Mouse (Mus musculus) ovary, postnatal 10 days (tissue): ENCODE measurements at regions not wholly inside any gene's neighbourhood (a gene's known extent, or its start where the extent isn't known, plus 50 kb on each side); places are given as distances from the start of the nearest gene placed in this dataset.
"Not testable (repeated sequence)": the region's sequence is repeated elsewhere in the genome, so short reads cannot be mapped to it uniquely, and the experiment has no call there.

Source experiments
- DNase-seq: peaks from one replicate; pipeline ENCODE4 v3.0.0; 2022; ENCODE audit warnings: low spot score

DNA sequence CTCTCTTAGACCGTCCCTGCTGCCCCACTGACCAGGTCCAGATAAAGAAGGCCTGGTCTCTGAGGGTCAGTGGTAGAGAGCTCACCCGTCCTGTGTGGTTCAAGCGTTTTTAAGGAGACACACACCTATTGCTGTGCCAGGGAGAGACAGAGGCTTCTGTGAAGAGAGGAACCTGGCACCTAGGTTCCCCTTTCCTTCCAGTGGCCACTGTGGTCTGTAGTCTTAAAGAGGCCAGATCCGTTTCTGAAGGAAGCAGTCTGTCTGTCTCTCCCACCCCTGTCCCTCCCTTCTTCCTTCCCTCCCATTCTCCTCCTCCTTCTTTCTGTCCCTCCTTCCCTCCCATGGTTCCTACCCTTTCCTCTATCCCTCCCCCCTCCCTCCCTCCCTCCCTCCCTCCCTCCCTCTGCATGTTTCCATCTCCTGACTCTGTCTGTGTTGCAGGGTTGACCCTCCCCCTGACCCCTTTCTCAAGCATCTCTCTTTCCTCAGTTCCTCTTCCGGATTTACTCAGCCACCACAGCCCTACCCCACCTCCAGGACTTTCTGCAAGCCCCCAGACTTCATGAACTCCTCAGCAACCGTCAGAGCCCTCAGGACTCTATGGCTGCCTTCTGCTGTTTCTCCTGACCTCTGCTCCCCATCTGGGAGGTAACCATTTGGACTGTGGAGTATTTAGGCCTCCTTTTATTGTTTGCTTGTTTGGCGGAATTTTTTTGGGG lies 100.1 kb upstream of the Ubl3 start:
- no peak for DNase-seq

DNA sequence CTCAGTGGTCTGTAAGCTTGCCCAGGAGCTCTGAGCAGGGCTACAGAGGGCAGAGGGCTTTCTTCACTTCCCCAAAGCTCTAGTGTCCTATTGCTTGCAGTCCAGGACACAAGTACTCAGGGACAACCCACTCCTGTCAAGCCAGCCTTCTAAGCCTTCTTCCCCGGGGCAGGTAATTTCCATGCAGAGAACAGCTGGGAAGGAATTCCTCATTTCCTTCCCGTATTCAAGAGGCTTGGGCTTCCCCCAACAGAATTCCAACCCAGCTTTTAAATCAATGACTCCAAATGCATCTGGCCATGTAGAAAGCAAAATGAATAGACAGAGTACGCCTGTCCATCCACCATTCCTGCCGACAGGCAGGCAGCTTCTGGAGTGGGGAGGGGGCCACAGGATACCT lies 99.1 kb upstream of the Ubl3 start:
- DNase-seq, result no peak

DNA sequence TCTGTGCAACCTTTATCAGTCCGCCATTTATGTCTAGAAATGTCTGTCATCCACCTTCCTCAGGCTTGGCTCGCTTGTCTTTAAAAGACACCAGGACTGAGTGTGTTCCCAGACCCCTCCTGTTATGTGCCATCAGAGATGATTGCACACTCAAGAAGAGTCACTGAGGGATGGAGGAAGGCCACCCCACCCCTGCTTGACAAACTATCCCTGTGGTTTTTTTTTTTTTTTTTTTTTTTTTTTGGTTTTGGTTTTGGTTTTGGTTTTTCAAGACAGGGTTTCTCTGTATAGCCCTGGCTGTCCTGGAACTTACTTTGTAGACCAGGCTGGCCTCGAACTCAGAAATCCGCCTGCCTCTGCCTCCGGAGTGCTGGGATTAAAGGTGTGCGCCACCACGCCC lies 97.0 kb upstream of the Ubl3 start:
- not testable (repeated sequence) for DNase-seq

DNA sequence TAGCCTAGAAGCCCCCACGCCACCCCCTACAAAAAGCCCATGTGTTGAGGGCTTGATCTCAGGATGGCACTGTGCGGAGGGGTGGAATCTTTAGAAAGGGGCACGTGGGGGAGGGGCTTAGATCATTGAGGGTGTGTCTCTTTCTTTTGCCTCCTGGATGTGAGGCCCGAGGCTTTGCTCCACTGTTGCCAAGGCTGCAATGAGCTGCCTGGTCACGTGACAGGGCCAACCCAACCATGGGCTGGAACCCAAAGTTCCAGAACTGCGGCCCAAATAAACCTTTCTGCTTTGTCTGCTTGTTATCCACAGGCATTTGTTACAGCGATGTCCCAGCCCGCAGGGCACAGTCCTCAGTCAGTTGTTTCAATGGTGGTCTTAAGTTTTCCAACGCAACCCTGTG lies 96.5 kb upstream of the Ubl3 start:
- no peak for DNase-seq

GRCm38 (mm10) chr5:148647644-148648043 lies 95.1 kb upstream of the Ubl3 start:
- no peak for DNase-seq

DNA sequence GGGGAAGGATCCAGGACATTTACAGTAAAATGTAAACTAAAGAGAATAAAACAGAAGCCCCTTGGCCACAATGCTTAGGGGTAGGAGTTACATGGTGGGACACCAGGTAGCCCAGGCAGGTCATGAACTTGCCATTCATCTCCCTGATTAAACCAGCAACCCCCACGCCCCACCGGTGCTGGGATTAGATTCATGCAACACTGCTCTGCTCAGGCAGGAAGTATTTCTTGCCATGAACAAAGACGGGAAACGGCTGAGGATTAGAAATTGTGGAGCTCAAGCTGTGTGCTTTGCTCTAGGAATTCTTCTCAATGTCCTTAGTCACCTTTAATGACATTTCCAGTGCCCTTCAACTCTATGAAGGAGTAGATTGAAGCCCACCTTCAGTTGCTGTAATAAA lies 93.2 kb upstream of the Ubl3 start:
- no peak for DNase-seq

DNA sequence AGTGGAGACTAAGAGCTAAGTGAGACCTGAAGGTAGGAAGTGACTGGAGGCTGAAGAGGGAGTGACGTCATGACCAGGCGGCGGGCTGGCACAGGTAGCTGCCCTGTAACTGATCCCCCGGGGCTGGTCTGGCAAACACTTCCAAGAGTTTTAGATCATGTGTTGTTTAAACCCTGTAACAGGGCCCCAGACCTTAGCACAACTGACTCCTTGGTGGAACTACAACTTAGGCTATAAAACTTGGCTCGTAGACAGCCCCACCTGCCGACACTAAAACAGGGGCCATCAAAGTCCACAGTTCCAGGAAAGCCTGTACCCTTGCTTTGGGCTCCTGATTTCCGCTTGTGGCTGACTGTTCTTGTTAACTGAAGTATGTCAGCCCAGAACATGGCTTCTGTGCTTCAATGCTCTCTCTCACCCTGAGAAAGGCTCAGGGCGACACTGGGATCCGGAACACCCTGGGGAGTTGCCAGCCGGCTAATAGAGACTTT lies 92.6 kb upstream of the Ubl3 start:
- no peak for DNase-seq

DNA sequence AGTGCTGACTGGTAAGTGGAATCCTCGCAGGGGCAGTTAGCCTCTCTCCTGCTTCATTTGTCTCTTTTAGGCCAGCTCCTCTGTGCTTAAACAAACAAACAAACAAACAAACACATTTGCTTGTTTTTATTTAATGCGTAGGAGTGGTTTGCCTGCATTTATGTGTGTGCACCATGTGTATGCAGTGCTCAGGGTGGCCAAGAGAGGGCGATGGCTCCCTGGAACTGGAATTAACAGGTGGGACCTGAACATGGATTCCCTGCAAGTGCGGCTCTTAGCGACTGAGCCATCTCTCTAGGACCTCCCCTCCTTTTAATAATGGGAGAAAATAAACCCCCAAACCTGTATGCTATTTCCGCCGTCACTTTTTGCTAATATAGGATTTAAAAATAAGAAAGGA lies 91.8 kb upstream of the Ubl3 start:
- DNase-seq, result no peak

GRCm38 (mm10) chr5:148641652-148642395 lies 89.2 kb upstream of the Ubl3 start:
- DNase-seq, result no peak

DNA sequence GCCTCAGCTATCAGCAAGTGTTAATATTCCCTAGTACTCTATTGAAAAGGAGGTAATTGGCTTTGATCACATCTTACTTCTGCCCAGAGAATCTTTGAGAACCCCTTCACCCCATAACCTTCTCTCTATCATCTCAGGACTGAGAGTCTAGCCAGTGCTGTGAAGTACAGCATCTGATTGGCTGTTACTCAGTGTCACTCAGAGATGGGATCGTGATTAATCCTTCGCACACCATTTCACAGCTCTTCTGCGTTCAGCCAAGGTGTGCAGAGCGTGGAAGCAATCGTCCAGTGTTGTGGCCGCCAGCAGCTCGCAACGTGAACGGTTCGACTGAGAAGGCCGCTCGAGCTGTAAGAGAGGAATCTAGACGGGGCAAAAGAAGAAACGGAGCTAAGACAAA lies 87.9 kb upstream of the Ubl3 start:
- DNase-seq, result no peak

GRCm38 (mm10) chr5:148634919-148635356 lies 82.3 kb upstream of the Ubl3 start:
- DNase-seq, result no peak

DNA sequence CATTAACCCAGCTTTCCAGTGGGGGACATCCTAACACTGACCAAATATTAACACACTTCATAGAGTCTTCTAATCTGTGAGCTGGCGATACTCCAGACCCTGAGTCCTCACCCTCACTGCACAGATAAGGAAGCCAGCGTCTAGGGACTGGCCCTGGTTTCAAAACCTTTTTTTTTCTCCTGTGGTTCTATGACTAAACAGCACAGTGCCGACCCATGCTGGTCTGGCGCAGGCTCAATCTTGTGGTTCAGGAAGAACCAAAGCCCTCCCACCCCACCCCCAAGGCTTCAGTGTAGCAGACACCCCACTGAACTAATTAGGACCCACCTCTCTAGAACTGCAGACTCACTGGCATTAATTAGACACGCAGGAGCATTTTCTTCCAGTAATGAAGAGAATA lies 81.4 kb upstream of the Ubl3 start:
- DNase-seq, result no peak

- no peak for DNase-seq
Measured at GRCm38 (mm10) chr5:148633331-148633730, 80.7 kb upstream of the Ubl3 start.

GRCm38 (mm10) chr5:148632516-148633170 lies 80.1 kb upstream of the Ubl3 start:
- DNase-seq, result no peak

GRCm38 (mm10) chr5:148631566-148631965 lies 79.0 kb upstream of the Ubl3 start:
- no peak for DNase-seq

- DNase-seq, result no peak
Measured at GRCm38 (mm10) chr5:148626014-148626413, 73.4 kb upstream of the Ubl3 start.

- no peak for DNase-seq
Measured at GRCm38 (mm10) chr5:148624649-148625405, 72.2 kb upstream of the Ubl3 start.

- no peak for DNase-seq
Measured at GRCm38 (mm10) chr5:148620895-148621786, 68.6 kb upstream of the Ubl3 start.

DNA sequence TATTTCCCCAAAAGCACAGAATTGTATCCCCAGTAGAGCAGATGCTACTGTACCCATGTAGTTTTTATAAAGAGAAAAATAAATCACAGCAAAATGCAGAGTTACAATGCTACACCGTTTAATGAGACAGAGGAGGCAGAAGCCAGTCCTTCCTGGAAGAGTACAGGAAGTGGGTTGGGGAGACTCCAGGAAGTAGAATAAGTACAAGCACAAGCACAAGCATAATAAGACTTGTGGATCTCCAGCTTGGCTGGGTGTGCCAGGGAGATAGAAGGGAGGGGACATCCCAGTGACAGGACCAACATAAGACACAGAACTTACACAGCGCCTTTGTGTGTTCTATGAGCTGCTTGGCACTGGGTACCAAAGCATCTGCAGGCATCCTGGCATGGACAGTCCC lies 67.3 kb upstream of the Ubl3 start:
- DNase-seq, result no peak

- no peak for DNase-seq
Measured at GRCm38 (mm10) chr5:148616426-148616825, 63.8 kb upstream of the Ubl3 start.

GRCm38 (mm10) chr5:148615706-148616366 lies 63.2 kb upstream of the Ubl3 start:
- DNase-seq, result no peak
